ENCODE assay signal across 8 mouse cellular contexts in genomic region chr14:17172330-17173110, GRCm38 (mm10).
DNase-seq lines count a peak whose midpoint lies in the region; ATAC-seq and TF ChIP-seq lines count a peak whose summit lies in the region.

No protein-coding gene starts in this region.

- no peaks in the 10 kb centered on the region for H3K36me3 ChIP-seq in thymus, adult 2 months (ENCODE audit: control insufficient read depth, insufficient read depth, low read length)
- H3K36me3 ChIP-seq in forebrain, embryonic 15.5 days: no peaks in the 10 kb centered on the region
- H3K36me3 ChIP-seq in lung, postnatal 0 days (ENCODE audit: insufficient read depth, low read length): no peaks in the 10 kb centered on the region

- peak overlapping the region; percentile 44 for H3K9ac ChIP-seq in forebrain, embryonic 15.5 days (replicated peaks)
- H3K9ac ChIP-seq in lung, postnatal 0 days (replicated peaks; ENCODE audit: low read depth): no peak overlapping the region

- H3K27me3 ChIP-seq in thymus, adult 2 months (ENCODE audit: control insufficient read depth, insufficient read depth, low read length): no peaks in the 10 kb centered on the region
- H3K27me3 ChIP-seq in forebrain, embryonic 15.5 days: 0 out of 2 replicates have a peak, but pooled peaks cover 10% of the 10 kb centered on the region
- 0 out of 2 replicates have a peak, but pooled peaks cover 4% of the 10 kb centered on the region for H3K27me3 ChIP-seq in lung, postnatal 0 days (replicated peaks; ENCODE audit: insufficient read depth, low read length)

- TF ChIP-seq POLR2A in thymus, adult 2 months (IDR thresholded peaks at IDR 0.05; ENCODE audit: control insufficient read depth, extremely low read depth, insufficient read depth, low read length, poor library complexity): no peak

- no peaks in the 10 kb centered on the region for H3K4me1 ChIP-seq in thymus, adult 2 months (replicated peaks; ENCODE audit: control insufficient read depth, insufficient read depth, low read length)
- peaks cover 12% of the 10 kb centered on the region for H3K4me1 ChIP-seq in forebrain, embryonic 15.5 days
- H3K4me1 ChIP-seq in lung, postnatal 0 days (ENCODE audit: insufficient read depth, low read depth, low read length): peaks cover 7% of the 10 kb centered on the region; the same call in 1 of the 2 replicates

- peak overlapping the region; percentile 66 for H3K4me2 ChIP-seq in forebrain, embryonic 15.5 days (replicated peaks)
- H3K4me2 ChIP-seq in lung, postnatal 0 days (replicated peaks; ENCODE audit: low read depth, low read length): peak overlapping the region; percentile 77

- intact Hi-C loops in heart, postnatal 10 days (cut with DNase I): no loop called here

- TF ChIP-seq EP300 in lung, postnatal 0 days (IDR thresholded peaks at IDR 0.05): no peak

- no peaks in the 10 kb centered on the region for H3K9me3 ChIP-seq in forebrain, embryonic 15.5 days
- no peaks in the 10 kb centered on the region for H3K9me3 ChIP-seq in lung, postnatal 0 days (ENCODE audit: low read length)

- 3% methylated on average over 35 of the region's 35 CpGs for WGBS in thymus, adult 2 months
- 1% methylated on average over 35 of the region's 35 CpGs for WGBS in forebrain, embryonic 15.5 days
- WGBS in lung, postnatal 0 days: 1% methylated on average over 26 of the region's 35 CpGs

- no peak overlapping the region for H3K27ac ChIP-seq in thymus, adult 2 months (ENCODE audit: control insufficient read depth, insufficient read depth, low read length)
- no peak overlapping the region for H3K27ac ChIP-seq in forebrain, embryonic 15.5 days (replicated peaks)
- no peak overlapping the region for H3K27ac ChIP-seq in lung, postnatal 0 days (ENCODE audit: low read length)

- H3K4me3 ChIP-seq in thymus, adult 2 months (ENCODE audit: control insufficient read depth, insufficient read depth, low read length): 0 out of 2 replicates have a peak overlapping the region, but pooled peaks have one; percentile 4
- peak overlapping the region; percentile 46 for H3K4me3 ChIP-seq in forebrain, embryonic 15.5 days
- peak overlapping the region; percentile 43 for H3K4me3 ChIP-seq in lung, postnatal 0 days (ENCODE audit: low read depth, low read length)

- peak; percentile 24 for DNase-seq in thymus, adult 2 months
- DNase-seq in thymus, postnatal 0 days (ENCODE audit: low spot score): no peak
- DNase-seq in heart, postnatal 10 days: peak; percentile 51 to 54
- peak; percentile 85 to 89 for DNase-seq in kidney, postnatal 4 days
- peak; percentile 70 for DNase-seq in lung, postnatal 0 days (ENCODE audit: low spot score)
- peak; percentile 61 for DNase-seq in ovary, postnatal 36 days (ENCODE audit: low spot score)
- peak; percentile 42 for DNase-seq in yolk sac, embryonic 10.5 days (ENCODE audit: low spot score)

- TF ChIP-seq CTCF in thymus, adult 2 months (IDR thresholded peaks at IDR 0.05; ENCODE audit: borderline replicate concordance, control insufficient read depth, extremely low read depth, insufficient read depth, low read length, poor library complexity): no peak
- peak; percentile 45 for TF ChIP-seq CTCF in lung, postnatal 0 days (IDR thresholded peaks at IDR 0.05)

- peak; percentile 95 for ATAC-seq in forebrain, embryonic 15.5 days (replicated peaks)
- peak; percentile 96 for ATAC-seq in lung, postnatal 0 days
